Mouse (Mus musculus): Measurements from ENCODE around the gene Ptprg.

- no peak for TF ChIP-seq CTCF (IDR thresholded peaks at IDR 0.05; ENCODE audit: borderline replicate concordance, insufficient read depth, low read depth, low read length)
- TF ChIP-seq POLR2A (IDR thresholded peaks at IDR 0.05; ENCODE audit: borderline replicate concordance, insufficient read depth, low read length): no peak
These were observed 190.4 kb downstream of the Ptprg start for GRCm38 (mm10) chr14:11743726-11744125.

Data from cerebellum, adult 2 months (tissue).